Mouse (Mus musculus): ENCODE measurements around the gene Olfr313. TPM values are rescaled to one million over a fixed set of nuclear protein-coding genes. Genes with fewer than 3 reads are reported as not detected.
A peak's percentile ranks its signal among the peaks of the same experiment; 100 is the strongest.

The Olfr313 gene
- polyA plus RNA-seq, 1 experiment from 2014 or later: not detected

- no peak overlapping the region for H3K9ac ChIP-seq
- H3K36me3 ChIP-seq: peaks cover 59% of the 10 kb centered on the region
- H3K27me3 ChIP-seq: no peaks in the 10 kb centered on the region
- peaks cover 20% of the 10 kb centered on the region for H3K9me3 ChIP-seq
- H3K4me3 ChIP-seq: no peak overlapping the region
- H3K4me1 ChIP-seq (replicated peaks): no peaks in the 10 kb centered on the region
- H3K27ac ChIP-seq: no peak overlapping the region
- 94% methylated on average over 8 of the region's 8 CpGs for WGBS
- ATAC-seq (ENCODE audit: low FRiP score): no peak
- H3K4me2 ChIP-seq: no peak overlapping the region
Observed at GRCm38 (mm10) chr11:58860744-58861143, 45.9 kb downstream of the Olfr313 start.

- H3K4me3 ChIP-seq: peak within 1 kb of the TSS; percentile 75
- H3K36me3 ChIP-seq: peaks cover 27% of the 10 kb centered on the region
- ATAC-seq (ENCODE audit: low FRiP score): peak; percentile 92
- no peaks in the 10 kb centered on the region for H3K9me3 ChIP-seq
- H3K27ac ChIP-seq: peak within 1 kb of the TSS; percentile 93
- 3% methylated on average over 37 of the region's 37 CpGs for WGBS
- peak within 1 kb of the TSS; percentile 89 for H3K4me2 ChIP-seq
- H3K4me1 ChIP-seq (replicated peaks): peaks cover 28% of the 10 kb centered on the region
- peak within 1 kb of the TSS; percentile 89 for H3K9ac ChIP-seq
- H3K27me3 ChIP-seq: no peaks in the 10 kb centered on the region
Observed at GRCm38 (mm10) chr11:58867039-58867953, 52.5 kb downstream of the Olfr313 start, which contains the start of gene 2810021J22Rik. Gene 2810021J22Rik, plus strand, starts transcription at chr11:58867216.

- ATAC-seq (ENCODE audit: low FRiP score): peak; percentile 8; the same call in 1 of the 2 replicates
- 86% methylated on average over 6 of the region's 6 CpGs for WGBS
Observed at GRCm38 (mm10) chr11:58867954-58868330, 53.1 kb downstream of the Olfr313 start.

More at GRCm38 (mm10) chr11:58867954-58868330, 53.1 kb downstream of the Olfr313 start:
- Histone ChIP-seq H3K36me3 (peaks cover 27% of the 10 kb centered on the region), H3K27me3 (no peaks in the 10 kb centered on the region), H3K9me3 (no peaks in the 10 kb centered on the region), H3K4me3 (peak overlapping the region; percentile 75), H3K4me2 (peak overlapping the region; percentile 89), H3K9ac (peak overlapping the region; percentile 89), H3K27ac (no peak overlapping the region), H3K4me1 (replicated peaks) (peaks cover 28% of the 10 kb centered on the region)

Other genes with a start within 250 kb of the Olfr313 start
- gene Olfr224, start 244.4 kb upstream of the Olfr313 start, polyA plus RNA-seq (2015; fragmentation: Nextera tagmentation; extraction: Ambion mirVana): not detected in 2 replicates
- not detected in 2 replicates for gene Olfr325, start 237.3 kb upstream of the Olfr313 start, polyA plus RNA-seq (2015; fragmentation: Nextera tagmentation; extraction: Ambion mirVana)
- not detected in 2 replicates for gene Olfr324, start 219.9 kb upstream of the Olfr313 start, polyA plus RNA-seq (2015; fragmentation: Nextera tagmentation; extraction: Ambion mirVana)
- not detected in 2 replicates for gene 2210407C18Rik, start 198.9 kb upstream of the Olfr313 start, polyA plus RNA-seq (2015; fragmentation: Nextera tagmentation; extraction: Ambion mirVana)
- not detected in 2 replicates for gene Olfr323, start 184.5 kb upstream of the Olfr313 start, polyA plus RNA-seq (2015; fragmentation: Nextera tagmentation; extraction: Ambion mirVana)
- gene Trim58, start 174.5 kb upstream of the Olfr313 start, polyA plus RNA-seq (2015; fragmentation: Nextera tagmentation; extraction: Ambion mirVana): 0.14 and 0.19 TPM in 2 replicates
- gene Olfr322, start 156.2 kb upstream of the Olfr313 start, polyA plus RNA-seq (2015; fragmentation: Nextera tagmentation; extraction: Ambion mirVana): not detected in 2 replicates
- gene Olfr320, start 133.9 kb upstream of the Olfr313 start, polyA plus RNA-seq (2015; fragmentation: Nextera tagmentation; extraction: Ambion mirVana): not detected in 2 replicates
- gene Olfr319, start 115.8 kb upstream of the Olfr313 start, polyA plus RNA-seq (2015; fragmentation: Nextera tagmentation; extraction: Ambion mirVana): not detected in 2 replicates
- gene Olfr318, start 91.0 kb upstream of the Olfr313 start, polyA plus RNA-seq (2015; fragmentation: Nextera tagmentation; extraction: Ambion mirVana): not detected in 2 replicates
- gene Olfr317, start 75.8 kb upstream of the Olfr313 start, polyA plus RNA-seq (2015; fragmentation: Nextera tagmentation; extraction: Ambion mirVana): 0.14 and 0.23 TPM in 2 replicates
- gene Olfr316, start 62.3 kb upstream of the Olfr313 start, polyA plus RNA-seq (2015; fragmentation: Nextera tagmentation; extraction: Ambion mirVana): not detected in 2 replicates
- not detected in 2 replicates for gene Olfr315, start 41.8 kb upstream of the Olfr313 start, polyA plus RNA-seq (2015; fragmentation: Nextera tagmentation; extraction: Ambion mirVana)
- gene Olfr314, start 32.0 kb upstream of the Olfr313 start, polyA plus RNA-seq (2015; fragmentation: Nextera tagmentation; extraction: Ambion mirVana): not detected in 2 replicates
- 9.2 and 10.8 TPM in 2 replicates for gene Fam183b, start 13.0 kb upstream of the Olfr313 start, polyA plus RNA-seq (2015; fragmentation: Nextera tagmentation; extraction: Ambion mirVana)
- gene Olfr312, start 14.2 kb downstream of the Olfr313 start, polyA plus RNA-seq (2015; fragmentation: Nextera tagmentation; extraction: Ambion mirVana): not detected in 2 replicates
- not detected in 2 replicates for gene Olfr311, start 24.3 kb downstream of the Olfr313 start, polyA plus RNA-seq (2015; fragmentation: Nextera tagmentation; extraction: Ambion mirVana)
- gene Gm12258, start 32.2 kb downstream of the Olfr313 start, polyA plus RNA-seq (2015; fragmentation: Nextera tagmentation; extraction: Ambion mirVana): 21.3 and 22.8 TPM in 2 replicates
- 11.5 and 12.9 TPM in 2 replicates for gene 2810021J22Rik, start 52.2 kb downstream of the Olfr313 start, polyA plus RNA-seq (2015; fragmentation: Nextera tagmentation; extraction: Ambion mirVana)
- 5.0 and 5.7 TPM in 2 replicates for gene Zfp39, start 89.2 kb downstream of the Olfr313 start, polyA plus RNA-seq (2015; fragmentation: Nextera tagmentation; extraction: Ambion mirVana)
- not detected in 2 replicates for gene Btnl10, start 102.9 kb downstream of the Olfr313 start, polyA plus RNA-seq (2015; fragmentation: Nextera tagmentation; extraction: Ambion mirVana)
- gene Rnf187, start 123.9 kb downstream of the Olfr313 start, polyA plus RNA-seq (2015; fragmentation: Nextera tagmentation; extraction: Ambion mirVana): 522 and 540 TPM in 2 replicates
- gene Hist3h2ba, start 133.9 kb downstream of the Olfr313 start, polyA plus RNA-seq (2015; fragmentation: Nextera tagmentation; extraction: Ambion mirVana): 285 and 298 TPM in 2 replicates
- gene Hist3h2a, start 139.7 kb downstream of the Olfr313 start, polyA plus RNA-seq (2015; fragmentation: Nextera tagmentation; extraction: Ambion mirVana): 138 and 142 TPM in 2 replicates
- gene Trim17, start 139.7 kb downstream of the Olfr313 start, polyA plus RNA-seq (2015; fragmentation: Nextera tagmentation; extraction: Ambion mirVana): 1.6 TPM in 2 replicates
- 20.8 and 21.8 TPM in 2 replicates for gene Trim11, start 163.1 kb downstream of the Olfr313 start, polyA plus RNA-seq (2015; fragmentation: Nextera tagmentation; extraction: Ambion mirVana)

All from hindbrain, embryonic 13.5 days (tissue).